Mouse (Mus musculus) CH12.LX (cell line): ENCODE measurements around the gene Creb3l1. TPM values are rescaled to one million over a fixed set of nuclear protein-coding genes. Genes with fewer than 3 reads are reported as not detected.

Experiments used
- DNase-seq: peaks from one replicate; pipeline ENCODE4 v3.0.0-alpha.2; 2013; ENCODE audit errors: extremely low read depth
- H3K27ac ChIP-seq: 2 replicates; pipeline ENCODE4 v1.5.1; 2012; ENCODE audit warnings: low read depth, mild to moderate bottlenecking, control low read depth, moderate library complexity; ENCODE audit not compliant: insufficient read depth
- H3K27me3 ChIP-seq: replicated peaks from 2 replicates; pipeline ENCODE3; 2012; ENCODE audit warnings: inconsistent platforms
- H3K36me3 ChIP-seq, 2 experiments: replicated peaks in 1 of 2; 2 replicates each; pipeline versions ENCODE3 to v1.6.1; 2012; ENCODE audit warnings: inconsistent platforms in 1 of 2, low read length in 1 of 2, mild to moderate bottlenecking in 1 of 2, mixed read lengths in 1 of 2, moderate library complexity in 1 of 2; ENCODE audit not compliant: control insufficient read depth in 1 of 2, insufficient read depth in 1 of 2
- H3K4me1 ChIP-seq, 2 experiments: 2 replicates each; pipeline ENCODE4 v1.6.1; 2012; ENCODE audit warnings: inconsistent platforms in 1 of 2, moderate library complexity in 1 of 2; ENCODE audit not compliant: insufficient read depth in 2 of 2, control insufficient read depth in 1 of 2
- H3K4me2 ChIP-seq: 2 replicates; pipeline ENCODE4 v1.6.1; 2012; ENCODE audit warnings: low read depth, mild to moderate bottlenecking, control low read depth; ENCODE audit not compliant: poor library complexity, insufficient read depth, severe bottlenecking
- H3K4me3 ChIP-seq, 3 experiments: fragments of 150-350 bp in 1 of 3; sonication (generic) in 1 of 3; replicated peaks in 1 of 3; 2 replicates each; pipeline versions ENCODE3 to v1.5.1; 2011 to 2012; ENCODE audit warnings: low read depth in 2 of 3, low read length in 2 of 3, mild to moderate bottlenecking in 2 of 3, moderate library complexity in 2 of 3, control low read depth in 1 of 3, improper control_type of control experiment in 1 of 3, inconsistent platforms in 1 of 3, mixed read lengths in 1 of 3; ENCODE audit not compliant: poor library complexity in 1 of 3
- H3K79me2 ChIP-seq: replicated peaks from 2 replicates; pipeline ENCODE4 v1.6.1; 2012; ENCODE audit warnings: mild to moderate bottlenecking, moderate library complexity; ENCODE audit not compliant: control insufficient read depth, poor library complexity, insufficient read depth, severe bottlenecking; ENCODE audit errors: extremely low read depth
- H3K9ac ChIP-seq: 2 replicates; pipeline ENCODE4 v1.6.1; 2012; ENCODE audit warnings: low read depth, mild to moderate bottlenecking, control low read depth, moderate library complexity; ENCODE audit not compliant: insufficient read depth
- H3K9me3 ChIP-seq: replicated peaks from 2 replicates; pipeline ENCODE3; 2012; ENCODE audit warnings: low read length, inconsistent platforms, mixed read lengths
- BHLHE40 ChIP-seq: IDR thresholded peaks from 2 replicates; pipeline ENCODE4 v1.6.1; 2011; ENCODE audit warnings: mild to moderate bottlenecking, low read depth, low read length, improper control_type of control experiment
- CHD2 ChIP-seq: IDR thresholded peaks from 2 replicates; pipeline ENCODE4 v1.6.1; 2011; ENCODE audit warnings: low read length, improper control_type of control experiment
- CTCF ChIP-seq, 2 experiments: IDR thresholded peaks in 1 of 2; conservative IDR thresholded peaks in 1 of 2; 2 replicates each; pipeline ENCODE4 v1.5.1; 2011 to 2012; ENCODE audit warnings: low read depth in 2 of 2, low read length in 2 of 2, improper control_type of control experiment in 1 of 2, inconsistent platforms in 1 of 2, mild to moderate bottlenecking in 1 of 2, moderate library complexity in 1 of 2
- E2F4 ChIP-seq: IDR thresholded peaks from 2 replicates; pipeline ENCODE4 v1.6.1; 2011; ENCODE audit warnings: low read depth, low read length, improper control_type of control experiment; ENCODE audit not compliant: insufficient replicate concordance
- HCFC1 ChIP-seq: IDR thresholded peaks from 2 replicates; pipeline ENCODE4 v1.6.1; 2012; ENCODE audit warnings: low read depth, mild to moderate bottlenecking, inconsistent platforms, low read length, improper control_type of control experiment
- IRF4 ChIP-seq: IDR thresholded peaks from 2 replicates; pipeline ENCODE4 v1.6.1; 2014; ENCODE audit warnings: low read depth, mild to moderate bottlenecking, inconsistent platforms, low read length, improper control_type of control experiment
- KAT2A ChIP-seq: IDR thresholded peaks from 2 replicates; pipeline ENCODE4 v1.6.1; 2012; ENCODE audit warnings: low read length, improper control_type of control experiment, inconsistent platforms; ENCODE audit not compliant: insufficient replicate concordance
- MAFK ChIP-seq: IDR thresholded peaks from 2 replicates; pipeline ENCODE4 v1.6.1; 2011; ENCODE audit warnings: low read length, improper control_type of control experiment; ENCODE audit not compliant: insufficient replicate concordance
- MAZ ChIP-seq: IDR thresholded peaks from 2 replicates; pipeline ENCODE4 v1.6.1; 2012; ENCODE audit warnings: low read depth, mild to moderate bottlenecking, inconsistent platforms, low read length, improper control_type of control experiment, moderate library complexity
- MEF2A ChIP-seq: IDR thresholded peaks from 2 replicates; pipeline ENCODE4 v1.6.1; 2014; ENCODE audit warnings: low read depth, mild to moderate bottlenecking, inconsistent platforms, low read length, improper control_type of control experiment, borderline replicate concordance
- MXI1 ChIP-seq: IDR thresholded peaks from 2 replicates; pipeline ENCODE4 v1.6.1; 2011; ENCODE audit warnings: mild to moderate bottlenecking, low read depth, low read length, improper control_type of control experiment
- MYC ChIP-seq: IDR thresholded peaks from 2 replicates; pipeline ENCODE4 v1.6.1; 2011; ENCODE audit warnings: low read depth, mild to moderate bottlenecking, improper control_type of control experiment, low read length
- NELFE ChIP-seq: IDR thresholded peaks from 2 replicates; pipeline ENCODE4 v1.6.1; 2011; ENCODE audit warnings: low read depth, low read length, improper control_type of control experiment
- NRF1 ChIP-seq: IDR thresholded peaks from 2 replicates; pipeline ENCODE4 v1.6.1; 2014; ENCODE audit warnings: low read depth, mild to moderate bottlenecking, inconsistent platforms, low read length, improper control_type of control experiment, moderate library complexity
- RCOR1 ChIP-seq: conservative IDR thresholded peaks from 2 replicates; pipeline ENCODE4 v1.6.1; 2012; ENCODE audit warnings: low read depth, mild to moderate bottlenecking, inconsistent platforms, low read length, improper control_type of control experiment
- SIN3A ChIP-seq: IDR thresholded peaks from 2 replicates; pipeline ENCODE4 v1.6.1; 2012; ENCODE audit warnings: low read length, improper control_type of control experiment, inconsistent platforms
- TBP ChIP-seq: conservative IDR thresholded peaks from 2 replicates; pipeline ENCODE4 v1.6.1; 2011; ENCODE audit warnings: low read depth, low read length, improper control_type of control experiment
- UBTF ChIP-seq: IDR thresholded peaks from 2 replicates; pipeline ENCODE4 v1.6.1; 2012; ENCODE audit warnings: low read depth, mild to moderate bottlenecking, inconsistent platforms, low read length, improper control_type of control experiment, moderate library complexity
- USF1 ChIP-seq: IDR thresholded peaks from 2 replicates; pipeline ENCODE4 v1.6.1; 2014; ENCODE audit warnings: low read depth, mild to moderate bottlenecking, inconsistent platforms, low read length, improper control_type of control experiment
- ZKSCAN1 ChIP-seq: IDR thresholded peaks from 2 replicates; pipeline ENCODE4 v1.6.1; 2012; ENCODE audit warnings: low read depth, inconsistent platforms, low read length, improper control_type of control experiment, borderline replicate concordance
- ZMIZ1 ChIP-seq: IDR thresholded peaks from 2 replicates; pipeline ENCODE4 v1.6.1; 2012; ENCODE audit warnings: low read depth, mild to moderate bottlenecking, inconsistent platforms, low read length, improper control_type of control experiment
- ZNF384 ChIP-seq: IDR thresholded peaks from 2 replicates; pipeline ENCODE4 v1.6.1; 2012; ENCODE audit warnings: low read depth, low read length, improper control_type of control experiment, inconsistent platforms
- dilution Hi-C: fragments of 300-500 bp; cut with MboI; formaldehyde crosslinking; loops from 2 replicates; pipeline ENCODE4 v1.14.3; 2020; ENCODE audit warnings: low sequenced_read_pairs; ENCODE audit not compliant: extremely low pct_unique_long_range_greater_than_20kb, extremely low pct_ligation_motif_present
- in situ Hi-C: fragments of 300-500 bp; cut with MboI; formaldehyde crosslinking; loops from 3 replicates; pipeline ENCODE4 v1.14.3; 2019; ENCODE audit warnings: low sequenced_read_pairs, low pct_ligation_motif_present, low pct_unique_long_range_greater_than_20kb, mixed read lengths
- polyA plus RNA-seq: library from polyadenylated mRNA; unstranded; fragments of >175 nt; gene quantifications from 2 replicates; pipeline ENCODE4 v1.2.1, GENCODE M21; 2012; ENCODE audit warnings: low read depth; ENCODE audit not compliant: insufficient read length
- total RNA-seq, 2 experiments: library from RNA; depleted of rRNA; stranded (reverse); fragments of 300-350 nt in 1 of 2; fragments of >200 nt in 1 of 2; gene quantifications; 2 replicates each; pipeline ENCODE4 v1.2.3; 2012 to 2014

Creb3l1 gene
- total and polyA plus RNA-seq, 3 experiments: 0.08 to 2.0 (median 0.59) TPM

- in situ Hi-C loops (loop anchor here (5.0 kb wide), 1 partner anchor 36 kb away; no protein-coding TSS in a partner anchor), dilution Hi-C loops (no loop called here)
- no peaks in the 10 kb centered on the region for H3K79me2 ChIP-seq
- no peak overlapping the region for H3K4me3 ChIP-seq
- H3K9ac ChIP-seq: no peak overlapping the region
- no peak for DNase-seq
- H3K27me3 ChIP-seq: peaks cover 12% of the 10 kb centered on the region
- TF ChIP-seq MAFK: no peak
- TF ChIP-seq RCOR1: no peak
- TF ChIP-seq HCFC1: no peak
- no peak for TF ChIP-seq ZNF384
- no peak for TF ChIP-seq UBTF
- TF ChIP-seq KAT2A: no peak
- no peak for TF ChIP-seq CHD2
- TF ChIP-seq CTCF (conservative IDR thresholded peaks at IDR 0.05 in 1 of 2, IDR thresholded peaks at IDR 0.05 in 1 of 2; ENCODE audit: low read depth in 2 of 2, low read length in 2 of 2): no peak
- TF ChIP-seq MEF2A: no peak
- no peak for TF ChIP-seq SIN3A
- TF ChIP-seq MXI1: no peak
- no peak for TF ChIP-seq NRF1
- TF ChIP-seq ZMIZ1: no peak
- TF ChIP-seq MYC: no peak
- no peak for TF ChIP-seq MAZ
- TF ChIP-seq E2F4: no peak
- TF ChIP-seq IRF4: no peak
- no peak for TF ChIP-seq BHLHE40
- no peak for TF ChIP-seq TBP
- no peak overlapping the region for H3K27ac ChIP-seq
- H3K4me1 ChIP-seq: peaks cover 3 to 15% of the 10 kb centered on the region in 2 experiments; a peak in 2 of 4 replicates
- H3K4me2 ChIP-seq: no peak overlapping the region
- no peaks in the 10 kb centered on the region for H3K36me3 ChIP-seq
- H3K9me3 ChIP-seq: no peaks in the 10 kb centered on the region
These were observed 19.0 kb upstream of the Creb3l1 start for GRCm38 (mm10) chr2:92043285-92043684.

- no peak overlapping the region for H3K4me3 ChIP-seq
- dilution Hi-C loops: no loop called here
These were observed 17.2 kb upstream of the Creb3l1 start for GRCm38 (mm10) chr2:92041538-92041937.

More at GRCm38 (mm10) chr2:92041538-92041937, 17.2 kb upstream of the Creb3l1 start:
- Histone ChIP-seq H3K27me3 (peaks cover 2% of the 10 kb centered on the region), H3K9ac (no peak overlapping the region), H3K27ac (no peak overlapping the region), H3K36me3 (no peaks in the 10 kb centered on the region), H3K9me3 (no peaks in the 10 kb centered on the region), H3K4me2 (no peak overlapping the region), H3K79me2 (no peaks in the 10 kb centered on the region), H3K4me1 (peaks cover 3 to 16% of the 10 kb centered on the region in 2 experiments; a peak in 2 of 4 replicates)
- TF ChIP-seq USF1 (no peak), NELFE (no peak), MEF2A (no peak), ZKSCAN1 (no peak)
- DNase-seq: no peak
- in situ Hi-C loops: loop anchor here (5.0 kb wide), 1 partner anchor 34 kb away; no protein-coding TSS in a partner anchor
